Mouse (Mus musculus) heart, postnatal 0 days (tissue): ENCODE data around the gene Uck2. TPM values are rescaled to one million over a fixed set of nuclear protein-coding genes. Genes with fewer than 3 reads are reported as not detected.

Source experiments
- ATAC-seq: fragments of 200-750 bp; cut with Nextera tagmentation; 2 replicates; pipeline ENCODE4 v1.8.0; 2017; ENCODE audit warnings: low read depth, moderate number of reproducible peaks, moderate library complexity; ENCODE audit not compliant: insufficient read depth
- DNase-seq: peaks from one replicate; pipeline ENCODE4 v3.0.0-alpha.2; 2016; ENCODE audit warnings: low spot score
- H3K27ac ChIP-seq: fragments of 300-500 bp; sonication (generic); 2 replicates; pipeline ENCODE4 v1.5.1; 2014; ENCODE audit warnings: low read depth, mild to moderate bottlenecking
- H3K27me3 ChIP-seq: fragments of 300-500 bp; sonication (generic); 2 replicates; pipeline ENCODE4 v1.6.1; 2014; ENCODE audit warnings: low read length, mixed read lengths; ENCODE audit not compliant: control insufficient read depth, insufficient read depth
- H3K36me3 ChIP-seq: fragments of 300-500 bp; sonication (generic); replicated peaks from 2 replicates; pipeline ENCODE4 v1.6.1; 2014; ENCODE audit warnings: low read length, mixed read lengths; ENCODE audit not compliant: control insufficient read depth, insufficient read depth
- H3K4me1 ChIP-seq: fragments of 300-500 bp; sonication (generic); 2 replicates; pipeline ENCODE4 v1.6.1; 2014; ENCODE audit warnings: antibody characterized with exemption; ENCODE audit not compliant: control insufficient read depth, insufficient read depth
- H3K4me2 ChIP-seq: fragments of 300-500 bp; sonication (generic); 2 replicates; pipeline ENCODE4 v1.6.1; 2014; ENCODE audit warnings: low read depth, mild to moderate bottlenecking, low read length, moderate library complexity
- H3K4me3 ChIP-seq: fragments of 300-500 bp; sonication (generic); 2 replicates; pipeline ENCODE4 v1.5.1; 2014; ENCODE audit warnings: low read depth, low read length
- H3K9ac ChIP-seq: fragments of 300-500 bp; sonication (generic); replicated peaks from 2 replicates; pipeline ENCODE4 v1.6.1; 2014; ENCODE audit warnings: low read depth, low read length, mixed read lengths
- H3K9me3 ChIP-seq: fragments of 300-500 bp; sonication (generic); replicated peaks from 2 replicates; pipeline ENCODE4 v1.6.1; 2016; ENCODE audit warnings: low read length; ENCODE audit not compliant: control insufficient read depth
- CTCF ChIP-seq: IDR thresholded peaks from 2 replicates; pipeline ENCODE4 v1.5.1; 2016; ENCODE audit warnings: antibody characterized with exemption, control low read depth, low read depth
- WGBS: fragments of 180-500 bp; shearing (Covaris S2); extraction: QIAGEN DNeasy Blood & Tissue Kit; methylation state at CpG from one replicate; pipeline ENCODE4 v1.1.7; 2014; 5-methylcytosine and 5-hydroxymethylcytosine counted together
- microRNA-seq: library from miRNA; unstranded; fragments of <30 nt; microRNA quantifications from one replicate; pipeline ENCODE4, GENCODE M21; 2016
- polyA plus RNA-seq: library from polyadenylated mRNA; unstranded; fragments of >200 nt; fragmentation: Nextera tagmentation; extraction: Ambion mirVana; gene quantifications from 2 replicates; pipeline ENCODE4 v1.2.1, GENCODE M21; 2015
- total RNA-seq: library from RNA; depleted of rRNA; stranded (reverse); fragments of >200 nt; gene quantifications from 2 replicates; pipeline ENCODE4 v1.2.3, GENCODE M21; 2014; ENCODE audit warnings: low replicate concordance; rRNA removed

Uck2 gene
- total and polyA plus RNA-seq, 2 experiments from 2014 or later: 30.7 to 60.3 TPM

GRCm38 (mm10) chr1:167181919-167182616 lies 103.1 kb downstream of the Uck2 start:
- Histone ChIP-seq H3K9me3 (no peaks in the 10 kb centered on the region), H3K4me3 (no peak overlapping the region), H3K36me3 (no peaks in the 10 kb centered on the region), H3K27me3 (no peaks in the 10 kb centered on the region), H3K4me1 (no peaks in the 10 kb centered on the region), H3K4me2 (no peak overlapping the region), H3K27ac (no peak overlapping the region), H3K9ac (no peak overlapping the region)
- no peak for TF ChIP-seq CTCF
- 30% methylated on average over 9 of the region's 9 CpGs for WGBS
- no peak for DNase-seq
- ATAC-seq: no peak

Small RNA genes lying within 50 kb of the gene (microRNA-seq; reads per million reads assigned to microRNA genes)
- gene Mir6347: not detected

Other genes with a start within 250 kb of the Uck2 start
- gene Tmco1, start 23.1 kb upstream of the Uck2 start, total RNA-seq: 68.1 and 113 TPM in 2 replicates
- gene Tmco1, start 23.1 kb upstream of the Uck2 start, polyA plus RNA-seq: 86.6 and 96.7 TPM in 2 replicates
- 8.4 and 17.1 TPM in 2 replicates for gene Aldh9a1, start 64.7 kb upstream of the Uck2 start, total RNA-seq
- 44.7 and 46.0 TPM in 2 replicates for gene Aldh9a1, start 64.7 kb upstream of the Uck2 start, polyA plus RNA-seq
- gene Mgst3, start 108.5 kb upstream of the Uck2 start, total RNA-seq: 528 and 566 TPM in 2 replicates
- gene Mgst3, start 108.5 kb upstream of the Uck2 start, polyA plus RNA-seq: 306 and 315 TPM in 2 replicates
- gene Lrrc52, start 181.5 kb upstream of the Uck2 start, total RNA-seq: 0.27 and 2.4 TPM in 2 replicates
- 0.21 and 0.46 TPM in 2 replicates for gene Lrrc52, start 181.5 kb upstream of the Uck2 start, polyA plus RNA-seq